Mouse (Mus musculus): ENCODE data around the gene Rabgap1l. TPM values are rescaled to one million over a fixed set of nuclear protein-coding genes. Genes with fewer than 3 reads are reported as not detected.

The Rabgap1l gene
- 85.7 and 96.3 TPM in 2 replicates for polyA plus RNA-seq (2012; ENCODE audit: insufficient read depth, low replicate concordance)

- H3K9me3 ChIP-seq, result peaks cover 2% of the 10 kb centered on the region; the same call in 1 of the 2 replicates
- peak within 1 kb of the TSS; percentile 91 for H3K4me3 ChIP-seq (replicated peaks)
- peaks cover 44% of the 10 kb centered on the region for H3K4me1 ChIP-seq
- no peaks in the 10 kb centered on the region for H3K36me3 ChIP-seq (replicated peaks; ENCODE audit: low read length)
- no peaks in the 10 kb centered on the region for H3K27me3 ChIP-seq (replicated peaks)
- TF ChIP-seq GATA1 (IDR thresholded peaks at IDR 0.05; ENCODE audit: borderline replicate concordance, low read length) (no peak), FLI1 (IDR thresholded peaks at IDR 0.05; ENCODE audit: low read length) (no peak)
Measured at GRCm38 (mm10) chr1:160792686-160793355, at the start of gene Rabgap1l. Gene Rabgap1l, minus strand, starts transcription at chr1:160793211.

GRCm38 (mm10) chr1:160842567-160842966 lies 49.6 kb upstream of the Rabgap1l start:
- Histone ChIP-seq H3K27me3 (replicated peaks) (peaks cover 3% of the 10 kb centered on the region), H3K36me3 (replicated peaks; ENCODE audit: low read length) (no peaks in the 10 kb centered on the region), H3K9me3 (no peaks in the 10 kb centered on the region), H3K4me1 (peaks cover 40% of the 10 kb centered on the region), H3K4me3 (replicated peaks) (no peak overlapping the region)
- TF ChIP-seq GATA1 (IDR thresholded peaks at IDR 0.05; ENCODE audit: borderline replicate concordance, low read length), result no peak
- no peak for TF ChIP-seq FLI1 (IDR thresholded peaks at IDR 0.05; ENCODE audit: low read length)

- Histone ChIP-seq H3K9me3 (no peaks in the 10 kb centered on the region), H3K4me3 (replicated peaks) (no peak overlapping the region), H3K27me3 (replicated peaks) (no peaks in the 10 kb centered on the region), H3K36me3 (replicated peaks; ENCODE audit: low read length) (no peaks in the 10 kb centered on the region), H3K4me1 (peaks cover 55% of the 10 kb centered on the region)
- TF ChIP-seq FLI1 (IDR thresholded peaks at IDR 0.05; ENCODE audit: low read length) (no peak), GATA1 (IDR thresholded peaks at IDR 0.05; ENCODE audit: borderline replicate concordance, low read length) (no peak)
Measured at GRCm38 (mm10) chr1:160840618-160841017, 47.6 kb upstream of the Rabgap1l start.

GRCm38 (mm10) chr1:160839095-160839494 lies 46.1 kb upstream of the Rabgap1l start:
- no peak overlapping the region for H3K4me3 ChIP-seq (replicated peaks)
- H3K36me3 ChIP-seq (replicated peaks; ENCODE audit: low read length), result no peaks in the 10 kb centered on the region
- TF ChIP-seq GATA1 (IDR thresholded peaks at IDR 0.05; ENCODE audit: borderline replicate concordance, low read length) (no peak), FLI1 (IDR thresholded peaks at IDR 0.05; ENCODE audit: low read length) (no peak)
- no peaks in the 10 kb centered on the region for H3K9me3 ChIP-seq
- H3K27me3 ChIP-seq (replicated peaks), result no peaks in the 10 kb centered on the region
- peaks cover 64% of the 10 kb centered on the region for H3K4me1 ChIP-seq

- TF ChIP-seq GATA1 (IDR thresholded peaks at IDR 0.05; ENCODE audit: borderline replicate concordance, low read length), result no peak
- TF ChIP-seq FLI1 (IDR thresholded peaks at IDR 0.05; ENCODE audit: low read length), result no peak
- H3K27me3 ChIP-seq (replicated peaks), result no peaks in the 10 kb centered on the region
- H3K9me3 ChIP-seq, result no peaks in the 10 kb centered on the region
- no peaks in the 10 kb centered on the region for H3K36me3 ChIP-seq (replicated peaks; ENCODE audit: low read length)
- H3K4me3 ChIP-seq (replicated peaks), result no peak overlapping the region
- H3K4me1 ChIP-seq, result peaks cover 76% of the 10 kb centered on the region
Measured at GRCm38 (mm10) chr1:160834446-160834845, 41.4 kb upstream of the Rabgap1l start.

- no peaks in the 10 kb centered on the region for H3K9me3 ChIP-seq
- no peak overlapping the region for H3K4me3 ChIP-seq (replicated peaks)
- H3K27me3 ChIP-seq (replicated peaks), result no peaks in the 10 kb centered on the region
- H3K4me1 ChIP-seq, result peaks cover 71% of the 10 kb centered on the region
- TF ChIP-seq FLI1 (IDR thresholded peaks at IDR 0.05; ENCODE audit: low read length) (no peak), GATA1 (IDR thresholded peaks at IDR 0.05; ENCODE audit: borderline replicate concordance, low read length) (no peak)
- H3K36me3 ChIP-seq (replicated peaks; ENCODE audit: low read length), result no peaks in the 10 kb centered on the region
Measured at GRCm38 (mm10) chr1:160832267-160833021, 39.4 kb upstream of the Rabgap1l start.

GRCm38 (mm10) chr1:160830608-160831498 lies 37.8 kb upstream of the Rabgap1l start:
- no peaks in the 10 kb centered on the region for H3K27me3 ChIP-seq (replicated peaks)
- H3K36me3 ChIP-seq (replicated peaks; ENCODE audit: low read length), result no peaks in the 10 kb centered on the region
- H3K9me3 ChIP-seq, result no peaks in the 10 kb centered on the region
- H3K4me3 ChIP-seq (replicated peaks), result no peak overlapping the region
- peaks cover 56% of the 10 kb centered on the region for H3K4me1 ChIP-seq
- TF ChIP-seq GATA1 (IDR thresholded peaks at IDR 0.05; ENCODE audit: borderline replicate concordance, low read length) (no peak), FLI1 (IDR thresholded peaks at IDR 0.05; ENCODE audit: low read length) (no peak)

- Histone ChIP-seq H3K27me3 (replicated peaks) (no peaks in the 10 kb centered on the region), H3K4me1 (peaks cover 33% of the 10 kb centered on the region), H3K9me3 (no peaks in the 10 kb centered on the region), H3K4me3 (replicated peaks) (no peak overlapping the region), H3K36me3 (replicated peaks; ENCODE audit: low read length) (no peaks in the 10 kb centered on the region)
- TF ChIP-seq GATA1 (IDR thresholded peaks at IDR 0.05; ENCODE audit: borderline replicate concordance, low read length), result no peak
- TF ChIP-seq FLI1 (IDR thresholded peaks at IDR 0.05; ENCODE audit: low read length), result no peak
Measured at GRCm38 (mm10) chr1:160825441-160825856, 32.4 kb upstream of the Rabgap1l start.

GRCm38 (mm10) chr1:160823638-160824037 lies 30.6 kb upstream of the Rabgap1l start:
- Histone ChIP-seq H3K27me3 (replicated peaks) (no peaks in the 10 kb centered on the region), H3K9me3 (no peaks in the 10 kb centered on the region), H3K4me3 (replicated peaks) (no peak overlapping the region), H3K4me1 (peaks cover 21% of the 10 kb centered on the region), H3K36me3 (replicated peaks; ENCODE audit: low read length) (no peaks in the 10 kb centered on the region)
- TF ChIP-seq FLI1 (IDR thresholded peaks at IDR 0.05; ENCODE audit: low read length) (no peak), GATA1 (IDR thresholded peaks at IDR 0.05; ENCODE audit: borderline replicate concordance, low read length) (no peak)
